Mouse (Mus musculus) testis, postnatal 10 days (tissue): Measurements from ENCODE around the gene Rcn3.

Experiments used
- DNase-seq: peaks from one replicate; pipeline ENCODE4 v3.0.0; 2021; ENCODE audit warnings: low spot score

Gene Rcn3

GRCm38 (mm10) chr7:45048001-45048890 is 43.8 kb downstream of the Rcn3 start:
- DNase-seq, result no peak

GRCm38 (mm10) chr7:45047491-45047890 is 44.5 kb downstream of the Rcn3 start:
- no peak for DNase-seq

- DNase-seq, result no peak
Observed at GRCm38 (mm10) chr7:45046853-45047350, 45.1 kb downstream of the Rcn3 start.

- DNase-seq, result no peak
Observed at GRCm38 (mm10) chr7:45045741-45046140, 46.3 kb downstream of the Rcn3 start.

GRCm38 (mm10) chr7:45043307-45043706 is 48.7 kb downstream of the Rcn3 start:
- DNase-seq, result no peak

- no peak for DNase-seq
Observed at GRCm38 (mm10) chr7:45040851-45041250, 51.2 kb downstream of the Rcn3 start.

- DNase-seq, result no peak
Observed at GRCm38 (mm10) chr7:45038411-45038810, 53.6 kb downstream of the Rcn3 start.

- DNase-seq, result peak; percentile 83
Observed at GRCm38 (mm10) chr7:45037720-45038361, 54.2 kb downstream of the Rcn3 start.

GRCm38 (mm10) chr7:45036702-45037101 is 55.3 kb downstream of the Rcn3 start:
- no peak for DNase-seq

GRCm38 (mm10) chr7:45035631-45036030 is 56.4 kb downstream of the Rcn3 start:
- DNase-seq, result no peak

GRCm38 (mm10) chr7:45033722-45034359 is 58.2 kb downstream of the Rcn3 start:
- no peak for DNase-seq
